Mouse (Mus musculus) small intestine, adult 2 months (tissue): ENCODE results near the gene Sema3c.

Experiments
- CTCF ChIP-seq: fragments of 200-500 bp; IDR thresholded peaks from 2 replicates; pipeline ENCODE4 v1.5.1; 2012; ENCODE audit warnings: low read depth, mild to moderate bottlenecking, control low read depth, inconsistent platforms, low read length, moderate library complexity, mixed read lengths; ENCODE audit not compliant: insufficient replicate concordance, insufficient read length; ENCODE audit errors: extremely low read depth
- POLR2A ChIP-seq: fragments of 200-500 bp; IDR thresholded peaks from 2 replicates; pipeline ENCODE4 v1.6.1; 2012; ENCODE audit warnings: low read depth, mild to moderate bottlenecking, control low read depth, inconsistent platforms, low read length, moderate library complexity

DNA sequence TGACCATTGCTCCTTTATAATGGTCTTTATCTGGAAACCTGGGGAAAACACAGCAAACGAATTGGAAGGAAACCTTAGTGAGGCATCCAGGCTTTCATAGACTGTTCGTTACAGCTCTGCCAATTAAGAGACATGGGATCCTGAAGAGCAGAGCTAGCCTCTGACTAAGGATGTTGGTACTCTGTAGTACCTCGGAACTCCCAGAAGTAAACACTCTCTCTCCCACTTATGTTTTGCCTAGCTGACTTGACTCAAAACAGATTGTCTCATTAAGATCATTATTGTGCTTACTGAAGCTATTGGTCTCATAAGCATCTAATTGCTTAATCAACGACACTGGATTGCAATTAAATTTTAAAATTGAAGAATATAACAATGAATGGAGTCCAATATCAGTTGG lies 138.3 kb downstream of the Sema3c start:
- no peak for TF ChIP-seq CTCF
- no peak for TF ChIP-seq POLR2A
